Mouse (Mus musculus): ENCODE data around the gene Sc5d. TPM values are rescaled to one million over a fixed set of nuclear protein-coding genes. Genes with fewer than 3 reads are reported as not detected.

Sc5d gene
- polyA plus RNA-seq, 1 experiment from 2014 or later = 106 TPM

- H3K36me3 ChIP-seq (ENCODE audit: control insufficient read depth, insufficient read depth, low read length) = no peaks in the 10 kb centered on the region
These were observed 13.6 kb upstream of the Sc5d start for GRCm38 (mm10) chr9:42277606-42278005.

GRCm38 (mm10) chr9:42277162-42277561 lies 13.1 kb upstream of the Sc5d start:
- H3K36me3 ChIP-seq (ENCODE audit: control insufficient read depth, insufficient read depth, low read length) = no peaks in the 10 kb centered on the region
- ATAC-seq = no peak
- 0 out of 2 replicates have a peak, but pooled peaks cover 3% of the 10 kb centered on the region for H3K9me3 ChIP-seq (ENCODE audit: control insufficient read depth, low read length)
- no peak overlapping the region for H3K4me2 ChIP-seq (ENCODE audit: low read depth, low read length)
- H3K4me3 ChIP-seq (ENCODE audit: low read length) = no peak overlapping the region
- H3K4me1 ChIP-seq (ENCODE audit: control insufficient read depth, insufficient read depth, low read length) = no peaks in the 10 kb centered on the region
- H3K27me3 ChIP-seq (replicated peaks; ENCODE audit: control insufficient read depth, insufficient read depth, low read length) = no peaks in the 10 kb centered on the region
- H3K9ac ChIP-seq (ENCODE audit: low read depth, low read length) = no peak overlapping the region
- H3K27ac ChIP-seq (ENCODE audit: low read length) = no peak overlapping the region

More at GRCm38 (mm10) chr9:42277606-42278005, 13.6 kb upstream of the Sc5d start:
- Histone ChIP-seq H3K27me3 (replicated peaks; ENCODE audit: control insufficient read depth, insufficient read depth, low read length) (no peaks in the 10 kb centered on the region), H3K9ac (ENCODE audit: low read depth, low read length) (no peak overlapping the region), H3K4me2 (ENCODE audit: low read depth, low read length) (no peak overlapping the region), H3K9me3 (ENCODE audit: control insufficient read depth, low read length) (0 out of 2 replicates have a peak, but pooled peaks cover 3% of the 10 kb centered on the region), H3K4me3 (ENCODE audit: low read length) (no peak overlapping the region), H3K4me1 (ENCODE audit: control insufficient read depth, insufficient read depth, low read length) (no peaks in the 10 kb centered on the region), H3K27ac (ENCODE audit: low read length) (no peak overlapping the region)
- WGBS = 83% methylated on average over 1 of the region's 1 CpGs
- ATAC-seq = no peak

GRCm38 (mm10) chr9:42275761-42276145 lies 11.7 kb upstream of the Sc5d start:
- Histone ChIP-seq H3K9me3 (ENCODE audit: control insufficient read depth, low read length) (0 out of 2 replicates have a peak, but pooled peaks cover 1% of the 10 kb centered on the region), H3K4me3 (ENCODE audit: low read length) (no peak overlapping the region), H3K36me3 (ENCODE audit: control insufficient read depth, insufficient read depth, low read length) (no peaks in the 10 kb centered on the region), H3K27ac (ENCODE audit: low read length) (no peak overlapping the region), H3K27me3 (replicated peaks; ENCODE audit: control insufficient read depth, insufficient read depth, low read length) (no peaks in the 10 kb centered on the region), H3K4me2 (ENCODE audit: low read depth, low read length) (no peak overlapping the region), H3K9ac (ENCODE audit: low read depth, low read length) (no peak overlapping the region), H3K4me1 (ENCODE audit: control insufficient read depth, insufficient read depth, low read length) (no peaks in the 10 kb centered on the region)
- no peak for ATAC-seq
- WGBS = 63% methylated on average over 11 of the region's 11 CpGs

GRCm38 (mm10) chr9:42275027-42275760 lies 11.1 kb upstream of the Sc5d start:
- Histone ChIP-seq H3K27me3 (replicated peaks; ENCODE audit: control insufficient read depth, insufficient read depth, low read length) (no peaks in the 10 kb centered on the region), H3K36me3 (ENCODE audit: control insufficient read depth, insufficient read depth, low read length) (no peaks in the 10 kb centered on the region), H3K9ac (ENCODE audit: low read depth, low read length) (no peak overlapping the region), H3K9me3 (ENCODE audit: control insufficient read depth, low read length) (no peaks in the 10 kb centered on the region), H3K4me1 (ENCODE audit: control insufficient read depth, insufficient read depth, low read length) (no peaks in the 10 kb centered on the region), H3K27ac (ENCODE audit: low read length) (no peak overlapping the region), H3K4me3 (ENCODE audit: low read length) (no peak overlapping the region), H3K4me2 (ENCODE audit: low read depth, low read length) (no peak overlapping the region)
- 55% methylated on average over 13 of the region's 13 CpGs for WGBS
- no peak for ATAC-seq

GRCm38 (mm10) chr9:42273682-42274296 lies 9.7 kb upstream of the Sc5d start:
- Histone ChIP-seq H3K4me2 (ENCODE audit: low read depth, low read length) (no peak overlapping the region), H3K4me1 (ENCODE audit: control insufficient read depth, insufficient read depth, low read length) (0 out of 2 replicates have a peak, but pooled peaks cover 2% of the 10 kb centered on the region), H3K9ac (ENCODE audit: low read depth, low read length) (no peak overlapping the region), H3K27ac (ENCODE audit: low read length) (no peak overlapping the region), H3K4me3 (ENCODE audit: low read length) (no peak overlapping the region), H3K9me3 (ENCODE audit: control insufficient read depth, low read length) (no peaks in the 10 kb centered on the region), H3K27me3 (replicated peaks; ENCODE audit: control insufficient read depth, insufficient read depth, low read length) (no peaks in the 10 kb centered on the region), H3K36me3 (ENCODE audit: control insufficient read depth, insufficient read depth, low read length) (no peaks in the 10 kb centered on the region)
- WGBS = 92% methylated on average over 6 of the region's 6 CpGs
- ATAC-seq = no peak

GRCm38 (mm10) chr9:42273174-42273573 lies 9.1 kb upstream of the Sc5d start:
- Histone ChIP-seq H3K4me3 (ENCODE audit: low read length) (no peak overlapping the region), H3K36me3 (ENCODE audit: control insufficient read depth, insufficient read depth, low read length) (no peaks in the 10 kb centered on the region), H3K9ac (ENCODE audit: low read depth, low read length) (no peak overlapping the region), H3K4me2 (ENCODE audit: low read depth, low read length) (no peak overlapping the region), H3K4me1 (ENCODE audit: control insufficient read depth, insufficient read depth, low read length) (peaks cover 7% of the 10 kb centered on the region; the same call in 1 of the 2 replicates), H3K27ac (ENCODE audit: low read length) (no peak overlapping the region), H3K27me3 (replicated peaks; ENCODE audit: control insufficient read depth, insufficient read depth, low read length) (no peaks in the 10 kb centered on the region), H3K9me3 (ENCODE audit: control insufficient read depth, low read length) (no peaks in the 10 kb centered on the region)
- 85% methylated on average over 3 of the region's 3 CpGs for WGBS
- ATAC-seq = no peak

GRCm38 (mm10) chr9:42272690-42273089 lies 8.6 kb upstream of the Sc5d start:
- H3K27ac ChIP-seq (ENCODE audit: low read length) = no peak overlapping the region
- no peaks in the 10 kb centered on the region for H3K36me3 ChIP-seq (ENCODE audit: control insufficient read depth, insufficient read depth, low read length)
- H3K27me3 ChIP-seq (replicated peaks; ENCODE audit: control insufficient read depth, insufficient read depth, low read length) = no peaks in the 10 kb centered on the region
- no peak overlapping the region for H3K4me3 ChIP-seq (ENCODE audit: low read length)
- no peaks in the 10 kb centered on the region for H3K9me3 ChIP-seq (ENCODE audit: control insufficient read depth, low read length)
- no peak for ATAC-seq
- 54% methylated on average over 4 of the region's 4 CpGs for WGBS
- H3K4me1 ChIP-seq (ENCODE audit: control insufficient read depth, insufficient read depth, low read length) = peaks cover 7% of the 10 kb centered on the region; the same call in 1 of the 2 replicates
- H3K4me2 ChIP-seq (ENCODE audit: low read depth, low read length) = no peak overlapping the region
- H3K9ac ChIP-seq (ENCODE audit: low read depth, low read length) = no peak overlapping the region

GRCm38 (mm10) chr9:42271456-42271855 lies 7.4 kb upstream of the Sc5d start:
- WGBS = 76% methylated on average over 5 of the region's 5 CpGs
- ATAC-seq = no peak
- H3K27me3 ChIP-seq (replicated peaks; ENCODE audit: control insufficient read depth, insufficient read depth, low read length) = no peaks in the 10 kb centered on the region

GRCm38 (mm10) chr9:42270617-42271016 lies 6.6 kb upstream of the Sc5d start:
- Histone ChIP-seq H3K4me2 (ENCODE audit: low read depth, low read length) (no peak overlapping the region), H3K27me3 (replicated peaks; ENCODE audit: control insufficient read depth, insufficient read depth, low read length) (no peaks in the 10 kb centered on the region), H3K9ac (ENCODE audit: low read depth, low read length) (no peak overlapping the region), H3K4me3 (ENCODE audit: low read length) (no peak overlapping the region), H3K9me3 (ENCODE audit: control insufficient read depth, low read length) (no peaks in the 10 kb centered on the region), H3K36me3 (ENCODE audit: control insufficient read depth, insufficient read depth, low read length) (no peaks in the 10 kb centered on the region), H3K27ac (ENCODE audit: low read length) (no peak overlapping the region), H3K4me1 (ENCODE audit: control insufficient read depth, insufficient read depth, low read length) (peaks cover 7% of the 10 kb centered on the region; the same call in 1 of the 2 replicates)
- 91% methylated on average over 3 of the region's 3 CpGs for WGBS
- ATAC-seq = no peak

More at GRCm38 (mm10) chr9:42271456-42271855, 7.4 kb upstream of the Sc5d start:
- H3K4me3 ChIP-seq (ENCODE audit: low read length) = no peak overlapping the region
- no peak overlapping the region for H3K9ac ChIP-seq (ENCODE audit: low read depth, low read length)
- no peak overlapping the region for H3K4me2 ChIP-seq (ENCODE audit: low read depth, low read length)
- H3K36me3 ChIP-seq (ENCODE audit: control insufficient read depth, insufficient read depth, low read length) = no peaks in the 10 kb centered on the region
- H3K9me3 ChIP-seq (ENCODE audit: control insufficient read depth, low read length) = no peaks in the 10 kb centered on the region
- H3K4me1 ChIP-seq (ENCODE audit: control insufficient read depth, insufficient read depth, low read length) = peaks cover 7% of the 10 kb centered on the region; the same call in 1 of the 2 replicates
- H3K27ac ChIP-seq (ENCODE audit: low read length) = no peak overlapping the region
